Mouse (Mus musculus) small intestine, adult 2 months (tissue): ENCODE measurements at regions not wholly inside any gene's neighbourhood (a gene's known extent, or its start where the extent isn't known, plus 50 kb on each side); places are given as distances from the start of the nearest gene placed in this dataset.

Source experiments
- H3K27ac ChIP-seq: fragments of 200-500 bp; 2 replicates; pipeline ENCODE4 v1.5.1; 2012; ENCODE audit warnings: low read depth, low read length, control low read depth, inconsistent platforms; ENCODE audit not compliant: insufficient read depth
- H3K27me3 ChIP-seq: fragments of 200-500 bp; 2 replicates; pipeline ENCODE4 v1.6.1; 2012; ENCODE audit warnings: mild to moderate bottlenecking, moderate library complexity, low read length, inconsistent platforms; ENCODE audit not compliant: control insufficient read depth, insufficient read depth
- H3K36me3 ChIP-seq: fragments of 200-500 bp; 2 replicates; pipeline ENCODE4 v1.6.1; 2012; ENCODE audit warnings: mild to moderate bottlenecking, low read length, control low read depth, inconsistent platforms; ENCODE audit not compliant: control insufficient read depth, insufficient read depth
- H3K4me1 ChIP-seq: fragments of 200-500 bp; 2 replicates; pipeline ENCODE4 v1.6.1; 2012; ENCODE audit warnings: low read length, inconsistent platforms, mixed read lengths; ENCODE audit not compliant: control insufficient read depth, insufficient read depth, insufficient read length
- H3K4me3 ChIP-seq: fragments of 200-500 bp; 2 replicates; pipeline ENCODE4 v1.5.1; 2012; ENCODE audit warnings: low read depth, mild to moderate bottlenecking, control low read depth, inconsistent platforms, low read length, moderate library complexity
- CTCF ChIP-seq: fragments of 200-500 bp; IDR thresholded peaks from 2 replicates; pipeline ENCODE4 v1.5.1; 2012; ENCODE audit warnings: low read depth, mild to moderate bottlenecking, control low read depth, inconsistent platforms, low read length, moderate library complexity, mixed read lengths; ENCODE audit not compliant: insufficient replicate concordance, insufficient read length; ENCODE audit errors: extremely low read depth
- POLR2A ChIP-seq: fragments of 200-500 bp; IDR thresholded peaks from 2 replicates; pipeline ENCODE4 v1.6.1; 2012; ENCODE audit warnings: low read depth, mild to moderate bottlenecking, control low read depth, inconsistent platforms, low read length, moderate library complexity
- WGBS: fragments of 180-500 bp; shearing (Covaris S2); methylation state at CpG from one replicate; pipeline ENCODE4 v1.1.7; 2018; 5-methylcytosine and 5-hydroxymethylcytosine counted together

- WGBS, result 82% methylated on average over 8 of the region's 8 CpGs
- Histone ChIP-seq H3K27me3 (no peaks in the 10 kb centered on the region), H3K36me3 (no peaks in the 10 kb centered on the region), H3K4me1 (peaks cover 28% of the 10 kb centered on the region), H3K27ac (no peak overlapping the region), H3K4me3 (no peak overlapping the region)
- no peak for TF ChIP-seq POLR2A
These were observed 78.6 kb downstream of the Vegfa start for GRCm38 (mm10) chr17:45953523-45953922.

DNA sequence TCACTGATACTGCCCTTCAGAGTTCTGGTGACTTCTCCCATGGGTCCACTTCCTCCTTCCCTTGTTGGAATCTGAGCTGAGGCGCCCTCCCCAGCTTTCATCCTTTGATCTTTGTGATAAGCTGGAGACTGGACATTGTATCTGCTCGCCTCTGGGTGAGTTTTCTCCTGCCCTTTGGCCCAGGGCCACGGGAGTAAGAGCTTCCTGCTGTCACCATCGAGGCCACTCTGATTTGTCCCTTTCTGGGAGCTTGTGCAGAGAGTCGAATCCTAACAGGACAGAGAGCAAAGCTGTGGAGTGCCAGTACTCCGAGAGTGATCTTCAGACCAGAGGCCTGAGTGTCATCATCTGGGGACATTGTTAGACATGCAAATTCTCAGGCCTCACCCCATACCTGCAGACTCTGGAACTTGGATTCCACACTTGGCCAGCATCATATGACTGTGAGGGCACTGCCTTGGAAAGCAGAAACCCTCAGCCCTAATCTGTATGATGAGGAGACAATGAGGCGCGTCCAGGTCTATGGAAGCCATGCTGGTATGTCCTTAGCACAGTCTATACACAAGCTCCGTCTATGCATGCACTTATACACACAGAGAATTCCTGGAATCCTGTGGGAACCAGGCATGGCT is 81.5 kb downstream of the Vegfa start:
- TF ChIP-seq CTCF (no peak), POLR2A (no peak)
- H3K36me3 ChIP-seq, result no peaks in the 10 kb centered on the region
- 36% methylated on average over 9 of the region's 9 CpGs for WGBS
- no peak overlapping the region for H3K4me3 ChIP-seq
- peaks cover 26% of the 10 kb centered on the region for H3K4me1 ChIP-seq
- peak overlapping the region; percentile 85 for H3K27ac ChIP-seq
- no peaks in the 10 kb centered on the region for H3K27me3 ChIP-seq

- Histone ChIP-seq H3K4me3 (no peak overlapping the region), H3K36me3 (no peaks in the 10 kb centered on the region), H3K27ac (no peak overlapping the region), H3K27me3 (no peaks in the 10 kb centered on the region), H3K4me1 (peaks cover 26% of the 10 kb centered on the region)
- TF ChIP-seq CTCF, result no peak
- no peak for TF ChIP-seq POLR2A
- WGBS, result 90% methylated on average over 6 of the region's 6 CpGs
These were observed 83.0 kb downstream of the Vegfa start for GRCm38 (mm10) chr17:45949141-45949540.

DNA sequence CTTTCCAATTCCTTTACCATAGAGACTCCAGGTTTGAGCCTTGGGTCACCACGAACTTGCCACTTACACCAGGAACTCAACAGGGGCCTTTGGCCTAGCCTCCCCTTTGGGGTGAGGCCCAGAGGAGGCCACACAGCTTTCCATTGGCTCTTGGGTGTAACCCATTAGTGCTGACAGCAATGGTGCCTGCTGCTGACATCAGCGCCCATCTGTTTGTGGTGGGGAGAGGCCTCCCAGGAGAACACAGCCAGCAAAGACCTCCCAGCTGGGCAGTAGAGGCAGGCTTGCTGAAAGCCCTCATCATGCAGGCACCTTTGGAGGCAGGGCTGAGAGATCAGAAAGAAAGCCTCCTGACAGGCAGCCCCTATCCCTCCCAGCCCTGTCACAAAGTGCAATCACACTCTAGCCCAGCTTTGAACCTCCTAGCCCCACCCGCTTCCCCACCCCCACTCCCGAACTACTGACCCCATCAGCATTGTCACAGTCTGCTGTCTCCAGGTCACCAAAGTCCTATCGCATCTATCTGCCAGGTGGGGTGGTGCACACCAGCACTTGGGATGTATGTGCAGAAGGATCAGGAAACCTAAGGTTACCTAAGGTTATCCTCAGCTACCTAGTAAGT is 83.7 kb downstream of the Vegfa start:
- Histone ChIP-seq H3K27me3 (no peaks in the 10 kb centered on the region), H3K36me3 (no peaks in the 10 kb centered on the region), H3K4me1 (peaks cover 26% of the 10 kb centered on the region), H3K27ac (no peak overlapping the region), H3K4me3 (no peak overlapping the region)
- TF ChIP-seq POLR2A, result no peak
- TF ChIP-seq CTCF, result no peak
- 68% methylated on average over 5 of the region's 5 CpGs for WGBS

GRCm38 (mm10) chr17:45945005-45945404 is 87.2 kb downstream of the Vegfa start:
- TF ChIP-seq CTCF (no peak), POLR2A (no peak)
- 78% methylated on average over 3 of the region's 3 CpGs for WGBS
- peaks cover 14% of the 10 kb centered on the region for H3K4me1 ChIP-seq

DNA sequence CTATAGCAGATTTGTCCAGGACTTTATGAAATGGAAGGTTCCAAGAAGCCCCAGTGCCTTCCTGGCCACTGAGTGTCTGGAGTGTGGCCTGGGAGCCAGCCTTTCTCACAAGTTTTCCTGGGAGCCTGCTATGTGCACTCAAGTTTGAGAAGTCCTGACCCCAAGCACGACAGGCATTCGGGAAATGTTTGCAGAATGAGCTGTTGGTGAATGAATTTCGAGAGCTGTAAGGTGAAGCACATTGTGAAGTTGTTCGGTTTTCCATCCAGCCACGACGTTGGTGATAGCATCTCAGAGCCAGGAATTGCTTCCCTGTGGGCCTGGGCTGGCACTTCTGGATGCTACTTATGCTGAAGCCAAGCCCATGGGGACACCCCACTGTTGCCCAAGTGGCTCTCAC is 88.9 kb downstream of the Vegfa start:
- Histone ChIP-seq H3K36me3 (no peaks in the 10 kb centered on the region), H3K27me3 (no peaks in the 10 kb centered on the region), H3K4me3 (no peak overlapping the region), H3K27ac (no peak overlapping the region), H3K4me1 (peaks cover 1% of the 10 kb centered on the region)
- TF ChIP-seq POLR2A (no peak), CTCF (no peak)
- WGBS, result 75% methylated on average over 6 of the region's 6 CpGs

More at GRCm38 (mm10) chr17:45945005-45945404, 87.2 kb downstream of the Vegfa start:
- Histone ChIP-seq H3K4me3 (no peak overlapping the region), H3K36me3 (no peaks in the 10 kb centered on the region), H3K27me3 (no peaks in the 10 kb centered on the region), H3K27ac (no peak overlapping the region)

- Histone ChIP-seq H3K4me1 (no peaks in the 10 kb centered on the region), H3K36me3 (no peaks in the 10 kb centered on the region), H3K27ac (no peak overlapping the region), H3K4me3 (no peak overlapping the region), H3K27me3 (no peaks in the 10 kb centered on the region)
- 67% methylated on average over 4 of the region's 4 CpGs for WGBS
- TF ChIP-seq CTCF, result no peak
- TF ChIP-seq POLR2A, result no peak
These were observed 90.2 kb downstream of the Vegfa start for GRCm38 (mm10) chr17:45941890-45942375.
